Mouse (Mus musculus) heart, embryonic 11.5 days (tissue): ENCODE results near the gene Lgals1. TPM values are rescaled to one million over a fixed set of nuclear protein-coding genes. Genes with fewer than 3 reads are reported as not detected.

ENCODE experiments used
- ATAC-seq: fragments of 200-750 bp; cut with Nextera tagmentation; replicated peaks from 2 replicates; pipeline ENCODE4 v1.8.0; 2017; ENCODE audit warnings: moderate library complexity; ENCODE audit not compliant: insufficient number of reproducible peaks, low FRiP score, low TSS enrichment
- H3K27ac ChIP-seq: fragments of 300-500 bp; sonication (generic); 2 replicates; pipeline ENCODE4 v1.5.1; 2014; ENCODE audit warnings: mild to moderate bottlenecking, low read depth, low read length
- H3K27me3 ChIP-seq: fragments of 300-500 bp; sonication (generic); 2 replicates; pipeline ENCODE4 v1.6.1; 2014; ENCODE audit warnings: mild to moderate bottlenecking, low read length, mixed read lengths; ENCODE audit not compliant: control insufficient read depth, insufficient read depth
- H3K36me3 ChIP-seq: fragments of 300-500 bp; sonication (generic); 2 replicates; pipeline ENCODE4 v1.6.1; 2014; ENCODE audit warnings: mild to moderate bottlenecking, low read length, moderate library complexity, mixed read lengths; ENCODE audit not compliant: control insufficient read depth, insufficient read depth
- H3K4me1 ChIP-seq: fragments of 300-500 bp; sonication (generic); 2 replicates; pipeline ENCODE4 v1.6.1; 2014; ENCODE audit warnings: low read length; ENCODE audit not compliant: control insufficient read depth, insufficient read depth
- H3K4me2 ChIP-seq: fragments of 300-500 bp; sonication (generic); 2 replicates; pipeline ENCODE4 v1.6.1; 2014; ENCODE audit warnings: mild to moderate bottlenecking, moderate library complexity
- H3K4me3 ChIP-seq: fragments of 300-500 bp; sonication (generic); 2 replicates; pipeline ENCODE4 v1.5.1; 2014; ENCODE audit warnings: low read depth, low read length
- H3K9ac ChIP-seq: fragments of 300-500 bp; sonication (generic); 2 replicates; pipeline ENCODE4 v1.6.1; 2014; ENCODE audit warnings: mild to moderate bottlenecking, low read depth, low read length, moderate library complexity
- H3K9me3 ChIP-seq: fragments of 300-500 bp; sonication (generic); replicated peaks from 2 replicates; pipeline ENCODE4 v1.6.1; 2016; ENCODE audit warnings: low read length; ENCODE audit not compliant: control insufficient read depth
- WGBS: fragments of 180-500 bp; shearing (Covaris S2); extraction: QIAGEN DNeasy Blood & Tissue Kit; methylation state at CpG from one replicate; pipeline ENCODE4 v1.1.7; 2014; ENCODE audit not compliant: insufficient replicate concordance; 5-methylcytosine and 5-hydroxymethylcytosine counted together
- polyA plus RNA-seq: library from polyadenylated mRNA; unstranded; fragments of >200 nt; fragmentation: Nextera tagmentation; extraction: Ambion mirVana; gene quantifications from 2 replicates; pipeline ENCODE4 v1.2.1, GENCODE M21; 2014

Gene Lgals1
- polyA plus RNA-seq, 1 experiment from 2014 or later = 566 TPM

DNA sequence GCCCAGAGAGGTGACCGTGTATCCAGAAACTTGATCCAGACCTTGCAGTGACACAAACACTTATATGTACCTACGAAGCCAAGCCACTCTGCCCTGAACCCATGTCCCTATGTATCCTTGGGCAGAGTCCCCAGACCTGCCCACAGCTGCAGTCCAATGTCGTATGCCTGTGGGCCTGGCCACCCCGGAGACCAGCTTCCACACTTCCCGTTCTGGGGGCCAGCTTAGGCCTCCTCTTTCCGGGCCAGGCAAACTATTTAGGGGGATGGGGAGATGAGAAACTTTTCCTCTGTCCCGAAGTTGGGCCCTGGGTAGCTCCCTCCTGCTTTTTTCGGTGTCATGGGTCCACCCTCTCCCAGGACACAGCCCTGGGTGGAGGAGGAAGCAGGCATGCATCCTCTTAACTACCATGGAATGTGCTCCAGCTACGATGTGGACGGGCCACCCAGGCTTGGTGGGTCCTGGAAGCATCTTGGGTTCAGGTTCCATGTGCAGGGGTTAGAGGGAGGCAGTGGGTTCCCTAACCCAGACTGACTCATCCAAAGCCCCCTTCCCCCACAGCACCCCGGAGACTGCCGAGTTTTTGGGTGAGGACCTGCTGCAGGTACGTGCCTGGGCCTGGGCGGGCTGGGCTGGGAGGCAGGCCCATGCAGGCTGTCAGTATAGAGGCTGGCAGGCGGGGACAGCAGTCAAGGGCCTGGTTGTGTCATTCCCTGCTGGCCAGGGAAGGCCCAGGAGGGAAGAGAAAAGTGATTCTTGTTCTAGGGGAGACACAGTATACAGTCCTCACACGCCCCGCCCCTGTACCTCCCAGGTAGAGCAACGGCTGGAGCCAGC is 25.7 kb upstream of the Lgals1 start:
- Histone ChIP-seq H3K4me1 (peaks cover 44% of the 10 kb centered on the region), H3K4me2 (peak overlapping the region; percentile 92), H3K4me3 (peak overlapping the region; percentile 81), H3K27me3 (no peaks in the 10 kb centered on the region), H3K36me3 (peaks cover 12% of the 10 kb centered on the region), H3K27ac (peak overlapping the region; percentile 36; the same call in 1 of the 2 replicates), H3K9ac (peak overlapping the region; percentile 87), H3K9me3 (no peaks in the 10 kb centered on the region)
- ATAC-seq = no peak
- 12% methylated on average over 18 of the region's 18 CpGs for WGBS

DNA sequence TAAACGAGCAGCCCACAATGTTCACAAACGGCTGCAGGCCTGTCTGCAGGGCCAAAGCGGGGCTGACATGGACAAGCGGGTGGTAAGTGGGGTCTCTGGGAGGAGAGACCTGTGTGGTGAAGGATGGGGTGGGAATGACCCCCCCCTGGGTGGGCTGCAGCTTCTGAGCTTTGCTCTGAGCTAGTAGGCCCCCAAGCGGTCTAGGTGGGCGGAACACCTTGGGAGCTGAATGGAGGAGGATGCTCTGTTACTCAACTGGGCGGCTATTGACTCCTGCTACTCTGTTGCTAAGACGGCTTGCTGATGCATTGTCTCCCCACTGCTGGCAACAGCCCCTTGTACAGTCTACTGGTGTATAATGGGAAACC is 25.1 kb upstream of the Lgals1 start:
- Histone ChIP-seq H3K9ac (no peak overlapping the region), H3K4me1 (peaks cover 38% of the 10 kb centered on the region), H3K4me2 (peak overlapping the region; percentile 92), H3K9me3 (no peaks in the 10 kb centered on the region), H3K27ac (no peak overlapping the region), H3K4me3 (peak overlapping the region; percentile 81), H3K36me3 (peaks cover 12% of the 10 kb centered on the region), H3K27me3 (no peaks in the 10 kb centered on the region)
- ATAC-seq = no peak
- WGBS = 51% methylated on average over 8 of the region's 8 CpGs

DNA sequence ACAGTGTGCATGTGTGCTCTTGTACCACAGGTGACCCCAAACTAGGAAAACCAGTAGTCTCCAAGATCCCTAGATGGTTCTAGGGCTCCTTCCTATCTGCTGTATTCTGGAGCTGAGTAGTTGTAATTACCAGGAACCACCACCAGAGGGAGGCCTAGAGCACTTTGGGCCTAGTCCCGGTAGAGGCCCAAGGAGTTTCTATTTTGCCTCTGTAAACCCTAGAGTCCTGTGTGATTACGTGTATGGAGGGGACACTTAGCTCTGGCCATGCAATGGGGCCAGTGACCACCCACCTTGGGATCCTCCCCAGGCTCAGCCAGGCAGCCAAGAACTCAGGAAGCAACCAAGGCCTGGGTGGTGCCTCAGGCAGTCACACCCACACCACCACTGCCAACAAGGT is 23.3 kb upstream of the Lgals1 start:
- Histone ChIP-seq H3K36me3 (peaks cover 20% of the 10 kb centered on the region), H3K27ac (no peak overlapping the region), H3K27me3 (no peaks in the 10 kb centered on the region), H3K4me3 (no peak overlapping the region), H3K4me2 (peak overlapping the region; percentile 23; the same call in 1 of the 2 replicates), H3K9ac (0 out of 2 replicates have a peak overlapping the region, but pooled peaks have one; percentile 2), H3K9me3 (no peaks in the 10 kb centered on the region), H3K4me1 (peaks cover 21% of the 10 kb centered on the region)
- ATAC-seq = no peak
- 12% methylated on average over 2 of the region's 2 CpGs for WGBS

DNA sequence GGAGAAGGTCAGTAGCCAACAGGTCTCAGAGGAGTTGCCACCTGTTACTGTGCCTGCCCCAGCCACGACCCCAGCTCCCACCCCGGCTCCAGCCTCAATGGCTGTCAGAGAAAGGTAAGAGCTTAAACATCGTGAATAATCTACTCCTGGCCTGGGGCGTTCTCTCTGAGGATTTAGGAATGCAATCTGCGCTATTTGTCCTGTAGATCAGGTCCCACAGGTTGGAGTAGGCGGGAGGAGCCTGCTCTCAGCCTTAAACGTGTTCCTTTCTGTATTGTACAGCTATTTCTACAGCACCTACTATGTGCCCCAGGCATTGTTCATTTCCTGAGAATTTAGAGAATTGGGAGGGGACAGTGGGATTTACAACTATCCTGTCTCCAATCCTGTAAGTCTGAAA is 18.1 kb upstream of the Lgals1 start:
- ATAC-seq = no peak
- peaks cover 25% of the 10 kb centered on the region for H3K36me3 ChIP-seq

DNA sequence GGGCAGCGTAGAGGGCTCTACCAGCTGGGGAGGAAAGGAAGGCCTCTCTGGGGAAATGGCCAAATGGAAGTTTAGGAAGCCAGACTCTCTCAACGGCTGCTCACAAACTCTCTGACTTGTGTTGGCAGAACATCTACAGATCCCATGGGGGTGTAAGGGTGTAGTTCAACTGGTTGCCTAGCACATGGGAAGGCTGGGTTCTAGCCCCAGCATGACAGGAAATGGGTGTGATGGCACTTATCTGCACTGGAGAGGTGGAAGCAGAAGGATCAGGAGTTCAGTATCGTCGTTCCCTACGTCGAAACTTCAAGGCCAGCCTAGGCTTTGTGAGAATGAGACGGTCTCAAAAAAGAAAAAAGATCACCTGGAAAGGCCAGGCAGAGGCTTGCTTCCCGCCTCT is 17.5 kb upstream of the Lgals1 start:
- peaks cover 25% of the 10 kb centered on the region for H3K36me3 ChIP-seq
- H3K4me1 ChIP-seq = peaks cover 3% of the 10 kb centered on the region
- no peak overlapping the region for H3K4me2 ChIP-seq
- H3K27ac ChIP-seq = no peak overlapping the region
- H3K27me3 ChIP-seq = no peaks in the 10 kb centered on the region
- ATAC-seq = no peak
- H3K9me3 ChIP-seq = no peaks in the 10 kb centered on the region
- H3K4me3 ChIP-seq = no peak overlapping the region
- no peak overlapping the region for H3K9ac ChIP-seq
- 71% methylated on average over 8 of the region's 8 CpGs for WGBS

More for the DNA sequence above, 18.1 kb upstream of the Lgals1 start:
- Histone ChIP-seq H3K4me2 (no peak overlapping the region), H3K27me3 (no peaks in the 10 kb centered on the region), H3K27ac (no peak overlapping the region), H3K9ac (no peak overlapping the region), H3K9me3 (no peaks in the 10 kb centered on the region), H3K4me1 (peaks cover 1% of the 10 kb centered on the region; the same call in 1 of the 2 replicates), H3K4me3 (no peak overlapping the region)
- WGBS = 90% methylated on average over 7 of the region's 7 CpGs

DNA sequence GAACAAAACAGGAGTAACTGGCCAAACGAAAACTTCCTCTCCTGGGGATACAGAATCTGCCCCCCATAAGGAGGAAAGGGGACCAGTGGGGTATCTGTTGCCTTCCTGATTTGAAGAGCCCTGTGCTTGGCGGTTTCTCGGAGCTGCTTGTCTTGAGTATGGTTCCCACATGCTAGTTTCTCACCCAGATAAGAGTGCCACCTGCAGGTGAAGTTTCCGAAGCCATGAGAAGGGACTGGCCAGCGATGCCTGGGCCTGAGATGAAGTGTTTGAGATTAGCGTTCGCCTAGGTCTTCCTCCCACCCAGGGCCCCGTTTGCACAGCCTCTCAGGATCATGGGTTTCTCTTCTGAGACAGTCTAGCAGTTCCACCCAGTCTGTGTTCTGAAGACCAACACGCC is 14.5 kb upstream of the Lgals1 start:
- H3K4me3 ChIP-seq = no peak overlapping the region
- 39% methylated on average over 9 of the region's 9 CpGs for WGBS
- no peak overlapping the region for H3K4me2 ChIP-seq
- H3K4me1 ChIP-seq = peaks cover 22% of the 10 kb centered on the region
- no peak for ATAC-seq
- H3K9ac ChIP-seq = no peak overlapping the region
- peaks cover 13% of the 10 kb centered on the region; the same call in 1 of the 2 replicates for H3K36me3 ChIP-seq
- H3K27ac ChIP-seq = no peak overlapping the region
- H3K9me3 ChIP-seq = no peaks in the 10 kb centered on the region
- H3K27me3 ChIP-seq = no peaks in the 10 kb centered on the region

DNA sequence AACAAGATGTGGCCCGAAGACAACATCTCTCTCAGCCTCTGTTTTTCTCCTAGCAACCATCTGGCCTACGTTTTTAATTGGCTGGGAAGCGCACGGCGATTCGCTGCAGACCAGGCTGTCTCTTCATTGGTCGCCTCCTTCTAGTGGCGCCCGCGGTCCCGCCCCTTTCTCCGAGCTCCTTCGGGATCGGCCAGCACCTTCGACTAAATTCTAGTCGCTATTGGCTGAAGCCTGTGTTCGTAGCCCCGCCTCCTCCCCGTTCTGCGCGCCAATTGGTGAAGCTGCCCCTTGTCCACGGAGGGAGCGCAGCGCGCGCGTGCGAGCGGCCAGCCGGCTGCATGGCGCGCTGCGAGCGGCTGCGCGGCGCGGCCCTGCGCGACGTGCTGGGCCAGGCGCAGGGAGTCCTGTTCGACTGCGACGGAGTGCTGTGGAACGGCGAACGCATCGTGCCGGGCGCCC is 12.9 kb upstream of the Lgals1 start, which contains the start of gene Pdxp:
Pdxp (plus strand) TSS at position 288 of the 459 bp plus-strand sequence.
- H3K36me3 ChIP-seq = peaks cover 8% of the 10 kb centered on the region; the same call in 1 of the 2 replicates
- peaks cover 22% of the 10 kb centered on the region for H3K4me1 ChIP-seq
- H3K4me3 ChIP-seq = peak within 1 kb of the TSS; percentile 72
- H3K4me2 ChIP-seq = peak within 1 kb of the TSS; percentile 99
- ATAC-seq = peak; percentile 86
- peak within 1 kb of the TSS; percentile 84 for H3K27ac ChIP-seq
- H3K27me3 ChIP-seq = no peaks in the 10 kb centered on the region
- no peaks in the 10 kb centered on the region for H3K9me3 ChIP-seq
- H3K9ac ChIP-seq = peak within 1 kb of the TSS; percentile 86
- WGBS = 0% methylated on average over 51 of the region's 51 CpGs

DNA sequence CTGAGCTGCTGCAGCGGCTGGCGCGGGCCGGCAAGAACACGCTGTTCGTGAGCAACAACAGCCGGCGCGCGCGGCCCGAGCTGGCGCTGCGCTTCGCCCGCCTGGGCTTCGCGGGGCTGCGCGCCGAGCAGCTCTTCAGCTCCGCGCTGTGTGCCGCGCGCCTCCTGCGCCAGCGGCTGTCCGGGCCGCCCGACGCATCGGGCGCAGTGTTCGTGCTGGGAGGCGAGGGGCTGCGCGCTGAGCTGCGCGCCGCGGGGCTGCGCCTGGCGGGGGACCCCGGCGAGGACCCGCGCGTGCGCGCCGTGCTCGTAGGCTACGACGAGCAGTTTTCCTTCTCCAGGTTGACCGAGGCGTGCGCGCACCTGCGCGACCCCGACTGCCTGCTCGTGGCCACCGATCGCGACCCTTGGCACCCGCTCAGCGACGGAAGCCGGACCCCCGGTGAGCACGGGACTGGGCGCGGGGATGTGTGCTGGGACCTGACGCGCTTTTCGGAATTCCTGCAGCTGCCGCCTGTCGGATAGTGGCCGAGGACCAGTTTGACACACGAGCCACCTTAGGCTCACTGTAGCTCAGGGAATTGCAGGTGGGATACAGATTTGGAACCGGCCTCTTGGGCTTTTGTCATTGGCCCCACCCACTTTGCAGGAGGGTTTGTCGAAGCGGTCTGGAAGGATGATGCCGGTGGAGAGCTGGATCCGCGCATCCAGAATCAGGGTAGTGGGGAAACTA is 12.3 kb upstream of the Lgals1 start:
- Histone ChIP-seq H3K4me3 (peak overlapping the region; percentile 72), H3K9ac (peak overlapping the region; percentile 86), H3K4me1 (peaks cover 22% of the 10 kb centered on the region), H3K4me2 (peak overlapping the region; percentile 99), H3K36me3 (peaks cover 8% of the 10 kb centered on the region; the same call in 1 of the 2 replicates), H3K27ac (peak overlapping the region; percentile 84), H3K9me3 (no peaks in the 10 kb centered on the region), H3K27me3 (no peaks in the 10 kb centered on the region)
- ATAC-seq = peak; percentile 51
- WGBS = under 1% methylated on average over 84 of the region's 87 CpGs
